Mouse (Mus musculus) bone marrow macrophage, adult 2 months (primary cell): ENCODE results near the gene Rbm19.

Source experiments
- CTCF ChIP-seq: IDR thresholded peaks from 2 replicates; pipeline ENCODE4 v1.5.1; 2012; ENCODE audit warnings: low read depth, mild to moderate bottlenecking, low read length, moderate library complexity
- POLR2A ChIP-seq: IDR thresholded peaks from 2 replicates; pipeline ENCODE4 v1.6.1; 2012; ENCODE audit warnings: mild to moderate bottlenecking, low read depth, low read length, borderline replicate concordance

GRCm38 (mm10) chr5:120204316-120204715, 88.1 kb downstream of the Rbm19 start:
- TF ChIP-seq POLR2A (no peak), CTCF (no peak; the same call in 1 of the 2 replicates)
